Mouse (Mus musculus): ENCODE results near the gene Rcor3.

The Rcor3 gene

GRCm38 (mm10) chr1:192094451-192095170 is 43.3 kb downstream of the Rcor3 start:
- intact Hi-C loops (cut with DNase I): no loop called here

GRCm38 (mm10) chr1:192092879-192093660 is 44.8 kb downstream of the Rcor3 start:
- intact Hi-C loops (cut with DNase I): loop anchor here (1.0 to 2.0 kb wide), 2 partner anchors 128 to 258 kb away; no protein-coding TSS in a partner anchor

- intact Hi-C loops (cut with DNase I): loop anchor here (2.0 kb wide), 1 partner anchor 257 kb away; no protein-coding TSS in a partner anchor
Observed at GRCm38 (mm10) chr1:192091806-192092772, 45.8 kb downstream of the Rcor3 start, which contains the start of gene Traf5. Traf5 (minus strand) TSS chr1:192092559.

- intact Hi-C loops (cut with DNase I): no loop called here
Observed at GRCm38 (mm10) chr1:192090689-192091567, 46.9 kb downstream of the Rcor3 start.

- intact Hi-C loops (cut with DNase I): no loop called here
Observed at GRCm38 (mm10) chr1:192090281-192090680, 47.6 kb downstream of the Rcor3 start.

GRCm38 (mm10) chr1:192089208-192090166 is 48.4 kb downstream of the Rcor3 start:
- intact Hi-C loops (cut with DNase I): no loop called here

- intact Hi-C loops (cut with DNase I): no loop called here
Observed at GRCm38 (mm10) chr1:192088011-192088410, 49.9 kb downstream of the Rcor3 start.

- intact Hi-C loops (cut with DNase I): no loop called here
Observed at GRCm38 (mm10) chr1:192087098-192087497, 50.8 kb downstream of the Rcor3 start.

GRCm38 (mm10) chr1:192086279-192087037 is 51.4 kb downstream of the Rcor3 start:
- intact Hi-C loops (cut with DNase I): no loop called here

- intact Hi-C loops (cut with DNase I): no loop called here
Observed at GRCm38 (mm10) chr1:192085218-192085617, 52.6 kb downstream of the Rcor3 start.

GRCm38 (mm10) chr1:192082646-192083045 is 55.2 kb downstream of the Rcor3 start:
- intact Hi-C loops (cut with DNase I): no loop called here

- intact Hi-C loops (cut with DNase I): no loop called here
Observed at GRCm38 (mm10) chr1:192081129-192081528, 56.7 kb downstream of the Rcor3 start.

GRCm38 (mm10) chr1:192079121-192079520 is 58.7 kb downstream of the Rcor3 start:
- intact Hi-C loops (cut with DNase I): no loop called here

- intact Hi-C loops (cut with DNase I): no loop called here
Observed at GRCm38 (mm10) chr1:192078406-192078805, 59.5 kb downstream of the Rcor3 start.

GRCm38 (mm10) chr1:192076796-192077535 is 60.9 kb downstream of the Rcor3 start:
- intact Hi-C loops (cut with DNase I): no loop called here

GRCm38 (mm10) chr1:192076101-192076500 is 61.8 kb downstream of the Rcor3 start:
- intact Hi-C loops (cut with DNase I): no loop called here

- intact Hi-C loops (cut with DNase I): no loop called here
Observed at GRCm38 (mm10) chr1:192074824-192075223, 63.0 kb downstream of the Rcor3 start.

GRCm38 (mm10) chr1:192072426-192072825 is 65.4 kb downstream of the Rcor3 start:
- intact Hi-C loops (cut with DNase I): no loop called here
